Mouse (Mus musculus) intestine, embryonic 16.5 days (tissue): ENCODE results near the gene Adck1. TPM values are rescaled to one million over a fixed set of nuclear protein-coding genes. Genes with fewer than 3 reads are reported as not detected.
"Not testable (repeated sequence)": the region's sequence is repeated elsewhere in the genome, so short reads cannot be mapped to it uniquely, and the experiment has no call there.

Experiments
- ATAC-seq: fragments of 200-750 bp; cut with Nextera tagmentation; 2 replicates; pipeline ENCODE4 v1.8.0; 2017; ENCODE audit warnings: moderate TSS enrichment, moderate library complexity
- H3K27ac ChIP-seq: fragments of 300-500 bp; sonication (generic); 2 replicates; pipeline ENCODE4 v1.5.1; 2014; ENCODE audit warnings: mild to moderate bottlenecking, low read length
- H3K27me3 ChIP-seq: fragments of 300-500 bp; sonication (generic); replicated peaks from 2 replicates; pipeline ENCODE4 v1.6.1; 2014; ENCODE audit warnings: low read length, control low read depth, mixed read lengths; ENCODE audit not compliant: control insufficient read depth, insufficient read depth
- H3K36me3 ChIP-seq: fragments of 300-500 bp; sonication (generic); 2 replicates; pipeline ENCODE4 v1.6.1; 2014; ENCODE audit warnings: low read length, control low read depth; ENCODE audit not compliant: control insufficient read depth, insufficient read depth
- H3K4me1 ChIP-seq: fragments of 300-500 bp; sonication (generic); 2 replicates; pipeline ENCODE4 v1.6.1; 2014; ENCODE audit warnings: low read length, control low read depth, mixed read lengths; ENCODE audit not compliant: control insufficient read depth, insufficient read depth
- H3K4me2 ChIP-seq: fragments of 300-500 bp; sonication (generic); 2 replicates; pipeline ENCODE4 v1.6.1; 2014; ENCODE audit warnings: low read depth, low read length, control low read depth
- H3K4me3 ChIP-seq: fragments of 300-500 bp; sonication (generic); 2 replicates; pipeline ENCODE4 v1.5.1; 2014; ENCODE audit warnings: mild to moderate bottlenecking, low read length
- H3K9ac ChIP-seq: fragments of 300-500 bp; sonication (generic); 2 replicates; pipeline ENCODE4 v1.6.1; 2014; ENCODE audit warnings: low read depth, low read length
- H3K9me3 ChIP-seq: fragments of 300-500 bp; sonication (generic); 2 replicates; pipeline ENCODE4 v1.6.1; 2016; ENCODE audit warnings: low read length, control low read depth; ENCODE audit not compliant: control insufficient read depth
- WGBS: fragments of 180-500 bp; shearing (Covaris S2); extraction: QIAGEN DNeasy Blood & Tissue Kit; methylation state at CpG from one replicate; pipeline ENCODE4 v1.1.7; 2014; 5-methylcytosine and 5-hydroxymethylcytosine counted together
- polyA plus RNA-seq: library from polyadenylated mRNA; unstranded; fragments of >200 nt; fragmentation: Nextera tagmentation; extraction: Ambion mirVana; gene quantifications from 2 replicates; pipeline ENCODE4 v1.2.1, GENCODE M21; 2015

Gene Adck1
- polyA plus RNA-seq, 1 experiment from 2014 or later = 19.0 TPM

DNA sequence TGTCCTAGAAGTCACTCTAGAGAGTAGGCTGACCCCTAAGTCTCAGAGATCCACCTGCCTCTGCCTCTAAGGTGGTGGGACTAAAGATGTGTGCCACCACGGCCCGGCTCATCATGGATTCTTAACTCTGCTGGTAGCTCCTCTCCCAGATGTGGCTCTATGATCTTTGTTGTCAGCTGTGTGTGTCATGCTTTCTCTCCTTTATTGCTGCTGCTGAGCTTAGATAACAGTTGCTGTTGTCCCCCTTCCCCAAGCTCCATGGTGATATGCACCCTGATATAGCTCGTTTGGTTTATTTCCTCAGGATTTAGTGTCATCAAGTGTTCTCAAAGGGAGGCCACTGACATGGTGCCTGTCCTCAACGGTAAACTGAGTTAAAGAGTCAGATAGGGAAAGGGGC is 9.3 kb downstream of the Adck1 start:
- ATAC-seq, H3K36me3 ChIP-seq: not testable (repeated sequence)
- 75% methylated on average over 4 of the region's 4 CpGs for WGBS

DNA sequence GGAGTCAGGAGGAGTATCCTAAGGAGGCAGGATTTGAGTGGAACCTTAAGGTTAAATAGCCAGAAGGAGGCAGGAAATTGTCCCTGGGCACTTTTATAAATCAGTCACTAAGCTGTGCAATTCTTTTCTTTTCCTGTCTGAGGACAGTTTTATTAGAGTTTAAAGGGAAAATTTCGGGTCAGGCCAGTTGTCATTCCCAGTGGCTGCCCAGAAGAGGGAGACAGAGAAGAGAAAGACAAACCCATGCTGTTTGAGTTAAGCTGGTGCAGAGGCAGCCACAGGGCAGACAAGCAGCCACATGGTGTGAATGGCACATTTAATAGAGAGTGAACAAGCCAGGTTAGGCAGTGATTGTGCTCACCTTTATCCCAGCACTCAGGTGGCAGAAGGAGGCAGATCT is 10.0 kb downstream of the Adck1 start:
- H3K9ac ChIP-seq, H3K4me2 ChIP-seq, H3K4me1 ChIP-seq, H3K36me3 ChIP-seq, H3K4me3 ChIP-seq, H3K27ac ChIP-seq, ATAC-seq, H3K9me3 ChIP-seq, H3K27me3 ChIP-seq: not testable (repeated sequence)
- WGBS = 0% methylated on average over 1 of the region's 1 CpGs

More for the DNA sequence above, 9.3 kb downstream of the Adck1 start:
- not testable (repeated sequence) for H3K4me2 ChIP-seq, H3K4me3 ChIP-seq, H3K9me3 ChIP-seq, H3K27me3 ChIP-seq, H3K4me1 ChIP-seq, H3K27ac ChIP-seq, H3K9ac ChIP-seq

DNA sequence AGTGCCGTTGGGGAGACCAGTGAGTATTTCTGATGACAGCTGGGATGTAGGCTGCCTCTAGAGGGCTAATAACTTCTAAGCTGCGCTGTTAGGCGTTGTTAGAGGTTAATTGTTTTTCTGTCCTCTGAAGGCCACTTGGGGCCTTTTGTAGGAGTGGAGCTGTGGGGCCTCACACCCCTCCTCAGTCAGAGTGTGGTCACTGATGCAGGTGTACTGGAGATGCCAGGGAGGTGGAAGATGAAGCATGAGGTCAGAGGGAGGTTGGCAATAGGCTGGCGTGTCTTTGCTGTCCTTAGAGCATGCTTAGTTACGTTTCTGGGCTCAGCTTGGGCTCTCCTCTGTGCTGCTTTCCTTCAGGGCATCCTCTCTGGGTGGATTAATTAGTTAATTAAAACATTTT is 11.7 kb downstream of the Adck1 start:
- Histone ChIP-seq H3K27ac (no peak overlapping the region), H3K4me1 (no peaks in the 10 kb centered on the region), H3K9me3 (no peaks in the 10 kb centered on the region), H3K4me2 (no peak overlapping the region), H3K27me3 (no peaks in the 10 kb centered on the region), H3K4me3 (no peak overlapping the region), H3K36me3 (no peaks in the 10 kb centered on the region; the same call in 1 of the 2 replicates), H3K9ac (no peak overlapping the region)
- no peak for ATAC-seq
- 82% methylated on average over 5 of the region's 5 CpGs for WGBS

DNA sequence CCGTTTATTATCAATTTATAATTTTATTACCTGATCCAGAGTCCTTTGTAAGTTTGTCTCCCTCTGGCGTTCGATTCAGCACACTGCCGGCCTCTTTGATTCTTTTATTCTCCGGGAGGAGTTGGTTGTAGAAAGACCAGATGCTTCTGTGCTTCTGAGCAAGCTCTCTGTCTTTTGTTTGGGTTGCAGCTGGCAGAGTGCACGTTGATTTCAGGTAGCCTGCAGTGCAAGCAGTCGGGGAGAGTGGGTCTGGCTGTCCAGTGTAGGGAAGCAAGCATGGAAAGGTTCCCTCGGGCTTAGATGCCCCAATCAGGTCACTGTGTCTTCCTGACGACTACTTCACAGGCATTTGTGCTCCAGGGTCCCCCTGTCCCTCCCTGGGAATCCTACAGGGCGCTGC is 16.5 kb downstream of the Adck1 start:
- no peaks in the 10 kb centered on the region; the same call in 1 of the 2 replicates for H3K36me3 ChIP-seq
- ATAC-seq = no peak
- H3K27me3 ChIP-seq = no peaks in the 10 kb centered on the region
- WGBS = 42% methylated on average over 10 of the region's 10 CpGs
- H3K4me1 ChIP-seq = no peaks in the 10 kb centered on the region
- H3K9ac ChIP-seq = no peak overlapping the region
- no peaks in the 10 kb centered on the region for H3K9me3 ChIP-seq
- no peak overlapping the region for H3K4me2 ChIP-seq
- H3K27ac ChIP-seq = no peak overlapping the region
- H3K4me3 ChIP-seq = no peak overlapping the region

DNA sequence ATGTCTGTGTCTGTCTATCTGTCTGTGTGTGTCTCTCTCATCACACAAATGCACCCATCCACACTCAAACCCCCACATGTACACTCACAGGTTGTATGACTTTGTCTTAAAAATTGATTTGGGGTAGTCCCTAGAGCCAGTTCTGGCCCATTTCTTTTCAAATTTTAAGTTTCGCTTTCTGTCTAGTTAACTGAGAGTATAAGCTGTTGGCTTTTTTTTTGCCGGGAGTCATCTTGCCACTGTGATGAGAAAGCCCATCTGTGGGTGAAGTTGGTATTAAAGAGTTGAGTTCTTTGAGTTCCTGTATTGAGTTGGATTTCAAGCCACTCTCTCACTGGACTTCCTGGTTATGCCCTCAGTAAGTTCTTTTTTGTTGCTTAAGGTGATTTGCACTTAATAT is 17.9 kb downstream of the Adck1 start:
- Histone ChIP-seq H3K4me2 (no peak overlapping the region), H3K9ac (no peak overlapping the region), H3K27me3 (no peaks in the 10 kb centered on the region), H3K4me1 (no peaks in the 10 kb centered on the region), H3K27ac (no peak overlapping the region), H3K4me3 (no peak overlapping the region), H3K9me3 (no peaks in the 10 kb centered on the region), H3K36me3 (no peaks in the 10 kb centered on the region; the same call in 1 of the 2 replicates)
- WGBS = 95% methylated on average over 2 of the region's 2 CpGs
- ATAC-seq = no peak

DNA sequence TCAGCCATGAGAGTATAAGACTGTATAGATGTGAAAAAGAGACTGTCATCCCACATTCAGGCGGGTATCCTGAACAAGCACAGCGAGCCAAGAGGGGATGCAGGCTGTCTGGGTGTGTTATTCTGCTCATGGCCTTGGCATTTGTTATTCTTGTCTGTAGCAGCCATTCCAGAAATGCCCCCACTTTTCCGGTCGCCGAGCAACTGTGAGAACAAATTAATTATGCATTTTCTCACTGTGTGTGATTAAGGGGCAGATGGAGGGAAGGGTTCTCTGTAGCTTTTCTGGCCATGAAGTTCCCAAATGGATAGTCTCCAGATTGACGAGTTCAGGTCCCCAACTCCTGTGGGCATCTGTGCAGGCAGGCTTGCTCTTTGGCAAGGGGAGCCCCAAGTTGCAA is 28.5 kb downstream of the Adck1 start:
- no peak overlapping the region for H3K4me2 ChIP-seq
- WGBS = 78% methylated on average over 6 of the region's 6 CpGs
- ATAC-seq = no peak

DNA sequence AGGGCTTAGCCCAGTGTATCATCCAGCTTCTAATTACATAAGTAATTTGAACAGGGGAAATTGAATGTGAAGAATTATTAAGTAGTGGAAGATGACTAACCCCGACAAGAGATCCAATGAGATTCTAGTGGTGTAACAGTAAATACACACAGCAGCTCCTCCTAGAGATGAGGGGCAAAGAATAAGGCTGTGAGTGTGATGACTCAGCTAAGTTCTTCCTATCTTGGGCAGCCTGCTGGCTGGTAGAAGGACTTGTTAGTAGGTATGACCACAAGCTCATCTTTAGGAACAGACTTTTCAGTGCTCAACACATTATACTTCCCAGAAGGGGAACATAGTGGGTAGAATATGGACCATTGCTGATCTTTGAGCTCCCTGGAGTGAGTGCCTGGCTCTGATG is 38.3 kb downstream of the Adck1 start:
- no peak for ATAC-seq
- H3K4me2 ChIP-seq = no peak overlapping the region
- no peaks in the 10 kb centered on the region for H3K36me3 ChIP-seq
- WGBS = 85% methylated on average over 1 of the region's 1 CpGs
- no peaks in the 10 kb centered on the region for H3K9me3 ChIP-seq
- no peaks in the 10 kb centered on the region for H3K4me1 ChIP-seq
- no peak overlapping the region for H3K27ac ChIP-seq
- H3K27me3 ChIP-seq = no peaks in the 10 kb centered on the region
- no peak overlapping the region for H3K9ac ChIP-seq
- no peak overlapping the region for H3K4me3 ChIP-seq

More for the DNA sequence above, 28.5 kb downstream of the Adck1 start:
- Histone ChIP-seq H3K4me1 (no peaks in the 10 kb centered on the region), H3K9ac (no peak overlapping the region), H3K9me3 (no peaks in the 10 kb centered on the region), H3K27me3 (no peaks in the 10 kb centered on the region), H3K36me3 (no peaks in the 10 kb centered on the region), H3K27ac (no peak overlapping the region), H3K4me3 (no peak overlapping the region)

DNA sequence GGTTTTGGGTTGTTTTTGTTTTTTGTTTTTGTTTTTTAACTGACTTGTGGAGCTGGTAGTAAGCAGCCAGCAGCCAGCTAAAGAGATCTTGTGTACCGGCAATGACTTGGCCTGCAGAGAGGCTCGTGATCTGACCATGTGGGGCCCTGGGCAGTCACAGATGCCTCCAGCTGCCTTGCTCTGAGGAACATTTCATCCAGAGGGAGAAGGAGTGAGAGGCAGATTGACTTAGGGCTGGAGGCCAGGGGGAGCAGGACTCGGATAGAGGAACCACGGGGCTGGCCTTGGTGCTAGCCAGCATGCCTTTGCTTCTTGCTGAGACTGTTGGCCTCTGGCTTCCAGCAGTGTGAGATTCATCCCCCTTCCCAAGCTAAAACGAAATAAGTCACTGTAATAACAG is 43.2 kb downstream of the Adck1 start:
- Histone ChIP-seq H3K9me3 (no peaks in the 10 kb centered on the region), H3K4me2 (no peak overlapping the region), H3K9ac (no peak overlapping the region), H3K27me3 (no peaks in the 10 kb centered on the region), H3K27ac (no peak overlapping the region), H3K4me3 (no peak overlapping the region), H3K36me3 (no peaks in the 10 kb centered on the region), H3K4me1 (no peaks in the 10 kb centered on the region)
- ATAC-seq = no peak
- WGBS = 59% methylated on average over 5 of the region's 5 CpGs

DNA sequence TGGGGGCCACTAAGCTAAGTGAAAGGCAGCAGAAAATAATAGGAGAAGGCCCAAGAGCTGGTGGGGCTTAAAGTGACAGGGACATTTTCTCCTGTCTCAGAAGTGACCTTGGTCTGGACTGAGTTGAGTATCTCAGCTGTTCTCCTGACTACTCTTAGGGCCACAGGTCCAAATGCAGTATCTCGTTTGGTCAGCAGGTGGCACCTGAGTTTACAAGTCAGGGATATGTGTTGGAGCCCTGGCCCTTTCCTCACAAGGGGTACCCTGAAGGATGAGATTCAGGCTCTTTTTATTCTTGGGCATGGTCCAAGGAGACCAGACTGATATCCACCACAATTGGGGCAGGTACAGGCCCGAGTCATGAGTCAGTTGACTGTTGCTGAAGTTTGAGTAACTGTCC is 44.8 kb downstream of the Adck1 start:
- ATAC-seq = peak; percentile 54; the same call in 1 of the 2 replicates
- H3K27me3 ChIP-seq = no peaks in the 10 kb centered on the region
- no peaks in the 10 kb centered on the region for H3K36me3 ChIP-seq
- WGBS = 28% methylated on average over 2 of the region's 2 CpGs
- H3K9me3 ChIP-seq = no peaks in the 10 kb centered on the region
- H3K9ac ChIP-seq = no peak overlapping the region
- no peak overlapping the region for H3K4me3 ChIP-seq
- H3K4me2 ChIP-seq = no peak overlapping the region
- H3K27ac ChIP-seq = no peak overlapping the region
- H3K4me1 ChIP-seq = no peaks in the 10 kb centered on the region

DNA sequence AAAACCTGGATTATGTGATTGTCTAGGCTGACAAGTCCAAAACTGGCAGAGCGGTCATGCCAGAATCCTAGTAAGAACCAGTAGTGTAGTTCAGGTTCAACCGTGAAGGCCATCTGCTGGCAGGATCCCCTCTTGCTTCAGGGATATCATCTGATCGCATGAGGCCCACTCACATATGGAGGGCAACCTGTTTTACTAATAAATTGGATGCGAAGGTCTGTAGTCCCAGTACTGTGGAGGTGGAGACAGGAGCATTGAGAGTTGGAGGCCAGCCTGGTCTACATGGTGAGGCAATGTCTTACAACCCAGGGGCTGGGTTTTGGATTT is 47.6 kb downstream of the Adck1 start:
- 95% methylated on average over 4 of the region's 4 CpGs for WGBS

More for the DNA sequence above, 47.6 kb downstream of the Adck1 start:
- H3K27ac ChIP-seq = no peak overlapping the region
- no peaks in the 10 kb centered on the region for H3K9me3 ChIP-seq
- H3K4me3 ChIP-seq = no peak overlapping the region
- no peak overlapping the region for H3K9ac ChIP-seq
- no peaks in the 10 kb centered on the region for H3K27me3 ChIP-seq
- H3K4me2 ChIP-seq = no peak overlapping the region
- no peaks in the 10 kb centered on the region for H3K4me1 ChIP-seq
- no peaks in the 10 kb centered on the region for H3K36me3 ChIP-seq
- ATAC-seq = no peak
